Mouse (Mus musculus) embryo, embryonic 10.5 days (tissue): ENCODE results near the gene Atp6v1g1.

Source experiments
- DNase-seq: peaks from one replicate; pipeline ENCODE4 v3.0.0-alpha.2; 2015; ENCODE audit warnings: low spot score

Atp6v1g1 gene

GRCm38 (mm10) chr4:63546441-63547055, 2.0 kb downstream of the Atp6v1g1 start:
- no peak for DNase-seq

DNA sequence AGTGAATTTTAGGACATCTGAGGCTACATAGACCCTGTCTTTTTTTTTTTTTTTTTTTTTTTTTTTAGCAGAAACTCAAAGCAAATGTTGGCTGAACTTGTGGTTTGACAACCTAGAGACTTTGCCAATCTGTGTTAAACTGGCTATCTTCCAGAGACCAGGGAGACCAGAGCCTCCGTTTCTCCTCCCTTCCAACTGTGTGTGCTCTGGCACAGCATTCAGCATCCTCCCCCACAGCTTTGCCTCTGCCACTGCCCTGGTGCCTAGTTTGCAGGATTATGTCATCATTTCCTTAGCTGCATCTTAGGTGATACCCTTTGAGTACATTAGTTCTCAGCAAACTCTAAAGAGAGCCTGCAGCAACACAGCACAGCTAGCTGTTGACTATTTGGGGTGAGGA, 3.2 kb downstream of the Atp6v1g1 start:
- no peak for DNase-seq

GRCm38 (mm10) chr4:63548491-63548890, 3.9 kb downstream of the Atp6v1g1 start:
- DNase-seq: no peak

GRCm38 (mm10) chr4:63550908-63551307, 6.3 kb downstream of the Atp6v1g1 start:
- no peak for DNase-seq

DNA sequence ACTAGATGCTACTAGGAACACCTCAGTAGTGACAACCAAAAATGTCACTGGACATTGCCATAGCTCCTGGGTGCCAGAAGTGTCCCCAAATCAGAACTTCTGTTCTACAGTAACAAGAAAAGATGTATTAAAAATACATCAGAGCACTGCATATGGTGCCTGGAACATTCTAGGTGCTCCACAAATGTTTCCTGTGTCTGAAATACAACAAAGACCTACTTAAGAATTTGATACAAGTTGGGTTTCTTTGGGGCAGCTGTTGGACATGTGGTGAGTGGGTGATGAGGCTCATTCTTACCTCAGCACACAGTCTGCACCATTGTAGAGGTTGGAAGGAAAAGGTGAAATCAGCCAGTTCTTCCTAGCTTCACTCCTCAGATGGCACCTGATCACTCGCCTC, 8.3 kb downstream of the Atp6v1g1 start:
- DNase-seq: no peak

DNA sequence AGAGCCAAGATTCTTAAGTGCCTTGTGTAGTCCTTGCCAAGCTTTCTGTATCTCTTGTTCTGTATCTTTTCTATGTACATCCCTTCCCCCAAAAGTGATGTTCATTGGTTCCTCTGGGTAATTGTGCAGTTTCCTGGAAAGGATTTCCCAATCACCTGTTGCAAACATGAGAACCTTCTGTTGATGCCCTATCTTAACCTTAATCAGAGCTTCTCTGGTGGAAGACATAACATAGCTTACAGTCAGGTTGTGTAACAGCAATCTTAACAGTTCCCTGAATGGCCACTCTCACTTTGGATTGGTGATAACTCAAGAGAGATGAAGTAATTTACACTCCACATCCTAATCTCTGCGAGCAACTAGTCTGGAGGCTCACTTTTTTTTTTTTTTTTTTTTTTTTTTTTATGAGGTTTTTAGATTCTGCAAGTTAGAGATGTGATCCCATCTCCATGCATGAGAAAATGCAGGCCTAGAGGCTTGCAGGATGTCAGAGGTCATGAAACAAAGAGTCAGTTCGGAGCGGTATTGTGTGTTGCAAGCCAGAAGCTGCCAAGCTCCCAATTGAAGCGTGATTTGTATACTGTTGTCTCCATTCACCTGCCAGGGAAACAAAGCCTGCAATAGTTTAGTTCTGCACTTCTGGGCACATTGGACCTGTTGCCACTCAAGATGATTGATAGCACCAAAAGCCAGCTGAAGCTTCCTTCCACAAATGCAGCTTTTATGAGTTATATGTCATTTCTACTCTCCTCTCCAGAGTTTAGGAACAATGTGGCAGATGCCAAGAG, 9.4 kb downstream of the Atp6v1g1 start:
- DNase-seq: peak; percentile 63

GRCm38 (mm10) chr4:63554616-63555015, 10.0 kb downstream of the Atp6v1g1 start:
- no peak for DNase-seq

DNA sequence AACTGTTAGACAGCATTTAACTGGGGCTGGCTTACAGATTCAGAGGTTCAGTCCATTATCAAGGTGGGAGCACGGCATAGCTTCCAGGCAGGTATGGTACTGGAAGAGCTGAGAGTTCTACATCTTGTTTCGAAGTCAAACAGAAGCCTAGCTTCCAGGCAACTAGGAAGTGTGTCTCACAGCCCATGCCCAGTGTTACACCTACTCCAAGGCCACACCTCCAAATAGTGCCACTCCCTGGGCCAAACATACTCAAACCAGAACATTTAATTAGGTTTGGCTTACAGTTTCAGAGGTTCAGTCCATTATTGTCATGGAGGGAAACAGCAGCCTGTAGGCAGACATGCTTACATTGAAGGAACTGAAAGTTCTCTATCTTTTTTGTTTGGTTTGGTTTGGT, 10.5 kb downstream of the Atp6v1g1 start:
- DNase-seq: no peak

DNA sequence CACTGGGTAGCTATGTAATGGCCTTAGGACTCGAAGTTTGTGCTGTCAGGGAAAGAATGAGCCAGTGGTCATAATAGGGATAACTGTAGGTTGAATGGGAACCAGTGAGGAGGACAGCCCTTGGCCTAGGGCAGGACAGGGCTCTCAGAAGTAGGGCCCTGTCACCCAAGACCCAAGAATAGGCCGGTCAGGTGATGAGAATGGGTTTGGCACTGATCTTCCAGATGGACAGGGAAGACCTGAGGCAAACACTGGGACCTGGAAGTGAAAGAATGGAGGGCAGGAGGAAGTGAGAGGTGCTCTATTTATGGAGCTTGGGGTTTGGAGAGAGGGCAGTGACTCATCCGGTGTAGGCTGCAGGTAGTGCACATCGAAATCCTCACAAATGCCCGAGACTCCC, 12.1 kb downstream of the Atp6v1g1 start:
- no peak for DNase-seq

GRCm38 (mm10) chr4:63557124-63558059, 12.8 kb downstream of the Atp6v1g1 start:
- DNase-seq: peak; percentile 34

GRCm38 (mm10) chr4:63558407-63559081, 14.0 kb downstream of the Atp6v1g1 start, which contains the start of gene Tmem268:
Gene Tmem268 (plus strand): TSS chr4:63558781.
- peak; percentile 82 for DNase-seq

GRCm38 (mm10) chr4:63559127-63559697, 14.6 kb downstream of the Atp6v1g1 start:
- DNase-seq: peak; percentile 19

- DNase-seq: peak; percentile 46
Measured at GRCm38 (mm10) chr4:63560079-63560478, 15.5 kb downstream of the Atp6v1g1 start.

DNA sequence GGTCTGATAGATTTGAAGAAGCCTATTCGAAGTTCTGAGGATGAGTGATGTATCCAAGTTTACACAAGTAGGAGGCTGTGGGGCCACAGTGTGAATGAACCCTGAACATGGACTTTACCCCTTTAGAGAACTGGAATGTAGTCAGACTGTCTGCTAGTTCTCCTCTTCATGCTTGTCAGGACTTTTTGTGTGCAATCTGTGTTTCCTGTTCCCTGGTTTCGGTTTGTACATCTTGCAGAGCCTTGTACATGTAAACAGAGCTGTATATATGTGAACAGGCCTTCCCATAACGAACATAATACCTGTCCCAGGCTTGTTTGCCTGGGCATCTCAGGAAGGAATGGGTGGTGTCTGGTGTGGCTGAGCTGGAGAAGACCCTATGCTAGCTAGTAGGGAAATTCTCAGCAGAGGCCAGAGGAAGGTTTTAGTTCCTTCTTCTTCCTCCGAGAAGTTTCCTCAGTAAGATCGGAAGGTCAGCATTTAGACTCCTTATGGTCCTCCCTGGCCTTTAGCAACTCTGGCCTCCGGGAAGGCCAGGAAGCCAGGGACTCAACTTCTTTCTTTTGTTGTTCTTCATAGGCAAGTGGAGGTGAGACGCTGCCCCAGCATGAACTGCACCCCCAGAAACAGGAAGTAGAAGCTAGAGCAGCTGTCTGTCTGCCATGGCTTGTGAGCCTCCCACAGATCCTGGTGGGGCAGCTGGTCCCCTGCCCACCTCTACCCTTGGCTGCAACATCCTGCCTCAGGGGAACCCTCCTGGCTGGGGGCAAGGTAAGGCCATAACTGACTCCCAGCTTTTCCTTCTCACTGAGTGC, 17.5 kb downstream of the Atp6v1g1 start:
- no peak for DNase-seq

DNA sequence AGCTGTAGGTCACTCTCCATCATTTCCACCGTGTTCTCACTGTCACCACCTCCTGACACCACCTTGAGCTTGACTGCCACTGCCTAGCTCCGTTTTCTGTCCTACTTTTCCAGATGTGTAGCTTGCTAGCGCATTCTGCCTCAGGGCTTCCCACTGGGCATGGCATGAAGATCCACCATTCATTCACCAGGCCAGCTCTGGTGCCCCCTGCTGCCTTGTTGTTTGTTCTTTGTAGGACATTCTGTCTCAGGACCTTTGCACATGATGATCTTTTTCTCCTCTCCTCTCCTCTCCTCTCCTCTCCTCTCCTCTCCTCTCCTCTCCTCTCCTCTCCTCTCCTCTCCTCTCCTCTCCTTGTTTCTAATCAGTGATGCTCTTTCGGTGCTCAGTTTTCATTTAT, 18.2 kb downstream of the Atp6v1g1 start:
- DNase-seq: no peak

GRCm38 (mm10) chr4:63567712-63568390, 23.3 kb downstream of the Atp6v1g1 start:
- no peak for DNase-seq

GRCm38 (mm10) chr4:63569322-63569721, 24.8 kb downstream of the Atp6v1g1 start:
- no peak for DNase-seq

- DNase-seq: peak; percentile 57
Measured at GRCm38 (mm10) chr4:63570208-63570781, 25.7 kb downstream of the Atp6v1g1 start.

GRCm38 (mm10) chr4:63572621-63573020, 28.0 kb downstream of the Atp6v1g1 start:
- DNase-seq: no peak

- no peak for DNase-seq
Measured at GRCm38 (mm10) chr4:63579649-63580048, 35.1 kb downstream of the Atp6v1g1 start.
